Mouse (Mus musculus) heart, postnatal 14 days (tissue): ENCODE data around the gene Rsph10b. TPM values are rescaled to one million over a fixed set of nuclear protein-coding genes. Genes with fewer than 3 reads are reported as not detected.

Source experiments
- total RNA-seq, 2 experiments: library from RNA; stranded (reverse); gene quantifications; 2 replicates each; pipeline ENCODE4 v1.2.3; 2021

Gene Rsph10b
- total RNA-seq, 2 experiments from 2014 or later, result 0.34 to 0.53 TPM

Other genes with a start within 250 kb of the Rsph10b start
- gene Usp42, start 200.8 kb upstream of the Rsph10b start, total RNA-seq, result 1 to 10 TPM; 8.1 to 8.3 TPM
- gene Eif2ak1, start 115.2 kb upstream of the Rsph10b start, total RNA-seq, result 10 to 100 TPM; 19.1 to 20.0 TPM
- gene Ankrd61, start 35.4 kb upstream of the Rsph10b start, total RNA-seq, result not detected
- 10 to 100 TPM; 31.5 to 35.7 TPM for gene Aimp2, start 23.2 kb upstream of the Rsph10b start, total RNA-seq
- gene Pms2, start 23.1 kb upstream of the Rsph10b start, total RNA-seq, result 1 to 10 TPM; 5.6 to 7.6 TPM
- under 1 TPM in 1 of 2 experiments, not detected in 1; 0.50 TPM for gene Gm42421, start 4.9 kb upstream of the Rsph10b start, total RNA-seq
- gene Ccz1, start 81.8 kb downstream of the Rsph10b start, total RNA-seq, result 10 to 100 TPM; 28.8 to 29.6 TPM
- gene Ocm, start 93.6 kb downstream of the Rsph10b start, total RNA-seq, result not detected
- gene Lmtk2, start 167.4 kb downstream of the Rsph10b start, total RNA-seq, result 10 to 100 TPM; 21.9 to 22.6 TPM